Mouse (Mus musculus) forebrain, embryonic 10.5 days (tissue): ENCODE data around the gene Relb. TPM values are rescaled to one million over a fixed set of nuclear protein-coding genes. Genes with fewer than 3 reads are reported as not detected.

Experiments
- DNase-seq: peaks from one replicate; pipeline ENCODE4 v3.0.0-alpha.2; 2017; ENCODE audit warnings: low spot score; ENCODE audit errors: extremely low spot score
- H3K27ac ChIP-seq: fragments of 300-500 bp; sonication (generic); 2 replicates; pipeline ENCODE4 v1.5.1; 2016; ENCODE audit warnings: mild to moderate bottlenecking
- H3K27me3 ChIP-seq: fragments of 300-500 bp; sonication (generic); 2 replicates; pipeline ENCODE4 v1.6.1; 2016; ENCODE audit warnings: mild to moderate bottlenecking; ENCODE audit not compliant: poor library complexity, severe bottlenecking
- H3K36me3 ChIP-seq: fragments of 300-500 bp; sonication (generic); replicated peaks from 2 replicates; pipeline ENCODE4 v1.6.1; 2016; ENCODE audit warnings: mild to moderate bottlenecking, moderate library complexity
- H3K4me1 ChIP-seq: fragments of 300-500 bp; sonication (generic); 2 replicates; pipeline ENCODE4 v1.6.1; 2016
- H3K4me3 ChIP-seq: fragments of 300-500 bp; sonication (generic); 2 replicates; pipeline ENCODE4 v1.5.1; 2016; ENCODE audit warnings: mild to moderate bottlenecking, moderate library complexity
- H3K9me3 ChIP-seq: fragments of 300-500 bp; sonication (generic); 2 replicates; pipeline ENCODE4 v1.6.1; 2016; ENCODE audit warnings: mild to moderate bottlenecking, moderate library complexity
- WGBS: fragments of 180-500 bp; shearing (Covaris S2); methylation state at CpG from one replicate; pipeline ENCODE4 v1.1.7; 2016; 5-methylcytosine and 5-hydroxymethylcytosine counted together
- polyA plus RNA-seq: library from polyadenylated mRNA; unstranded; fragments of >200 nt; fragmentation: Nextera tagmentation; extraction: Ambion mirVana; gene quantifications from 2 replicates; pipeline ENCODE4 v1.2.1, GENCODE M21; 2016

Gene Relb
- polyA plus RNA-seq, 1 experiment from 2014 or later: 3.0 TPM

DNA sequence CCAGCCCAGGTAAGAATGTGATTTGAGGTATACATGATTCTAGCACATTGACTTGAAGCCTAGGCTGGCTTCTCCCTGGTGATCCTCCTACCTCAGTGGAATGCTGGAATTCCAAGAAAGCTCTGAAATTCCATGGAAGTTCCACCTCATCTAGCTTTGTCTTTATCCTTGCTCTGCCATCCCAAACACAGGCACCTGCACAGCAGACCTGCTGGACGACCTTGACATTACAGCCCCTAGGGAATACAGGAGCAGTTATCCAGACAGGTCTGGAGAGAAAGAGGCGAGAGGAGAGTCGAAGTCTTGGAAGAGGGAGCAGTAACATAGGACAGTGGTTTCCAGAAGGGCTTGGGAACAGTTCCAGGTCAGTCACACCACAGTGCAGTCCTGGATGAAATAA, 59.6 kb downstream of the Relb start:
- H3K27me3 ChIP-seq: peaks cover 5% of the 10 kb centered on the region
- H3K36me3 ChIP-seq: peaks cover 57% of the 10 kb centered on the region
- WGBS: 86% methylated on average over 3 of the region's 3 CpGs
- no peak overlapping the region for H3K4me3 ChIP-seq
- H3K4me1 ChIP-seq: peaks cover 24% of the 10 kb centered on the region
- peaks cover 3% of the 10 kb centered on the region for H3K9me3 ChIP-seq
- no peak overlapping the region for H3K27ac ChIP-seq
- DNase-seq: no peak

DNA sequence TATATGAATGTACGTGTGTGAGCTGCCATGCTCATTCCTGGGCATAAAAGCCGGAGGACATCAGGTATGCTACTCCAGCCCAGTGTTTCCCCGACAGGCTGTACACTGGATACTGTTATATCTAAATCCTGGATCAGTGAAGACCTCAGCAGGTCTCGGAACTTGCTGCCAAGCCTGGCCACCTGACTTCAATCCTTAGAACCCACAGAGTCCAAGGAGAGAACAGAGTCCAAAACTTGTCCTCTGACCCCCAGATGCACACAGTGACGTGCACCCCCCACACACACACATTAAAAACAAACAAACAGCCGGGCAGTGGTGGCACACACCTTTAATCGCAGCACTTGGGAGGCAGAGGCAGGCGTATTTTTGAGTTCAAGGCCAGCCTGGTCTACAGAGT, 61.8 kb downstream of the Relb start:
- no peak for DNase-seq
- Histone ChIP-seq H3K36me3 (peaks cover 68% of the 10 kb centered on the region), H3K4me3 (no peak overlapping the region), H3K27me3 (no peaks in the 10 kb centered on the region), H3K9me3 (peaks cover 9% of the 10 kb centered on the region), H3K4me1 (peaks cover 26% of the 10 kb centered on the region), H3K27ac (no peak overlapping the region)
- 96% methylated on average over 8 of the region's 8 CpGs for WGBS

DNA sequence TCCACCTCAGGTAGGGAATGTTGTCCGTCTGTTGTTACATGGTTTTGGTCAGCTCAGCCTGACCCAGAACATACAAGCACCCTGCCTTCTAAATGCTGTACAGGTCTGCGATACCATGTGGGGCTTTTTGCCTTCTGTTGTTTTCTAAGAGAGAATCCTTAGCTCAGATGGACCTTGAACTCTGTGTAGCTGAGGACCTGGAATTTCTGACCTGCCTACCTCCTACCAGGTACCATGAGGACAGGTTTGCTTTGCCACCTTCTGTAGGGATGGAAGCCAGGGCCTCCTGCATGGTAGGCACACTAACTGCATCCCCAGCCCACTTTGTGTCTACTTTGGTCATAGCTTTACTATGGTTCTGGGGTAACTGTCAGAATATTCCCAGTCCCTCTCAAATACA, 63.4 kb downstream of the Relb start:
- WGBS: 97% methylated on average over 2 of the region's 2 CpGs
- Histone ChIP-seq H3K36me3 (peaks cover 63% of the 10 kb centered on the region), H3K9me3 (peaks cover 9% of the 10 kb centered on the region)

DNA sequence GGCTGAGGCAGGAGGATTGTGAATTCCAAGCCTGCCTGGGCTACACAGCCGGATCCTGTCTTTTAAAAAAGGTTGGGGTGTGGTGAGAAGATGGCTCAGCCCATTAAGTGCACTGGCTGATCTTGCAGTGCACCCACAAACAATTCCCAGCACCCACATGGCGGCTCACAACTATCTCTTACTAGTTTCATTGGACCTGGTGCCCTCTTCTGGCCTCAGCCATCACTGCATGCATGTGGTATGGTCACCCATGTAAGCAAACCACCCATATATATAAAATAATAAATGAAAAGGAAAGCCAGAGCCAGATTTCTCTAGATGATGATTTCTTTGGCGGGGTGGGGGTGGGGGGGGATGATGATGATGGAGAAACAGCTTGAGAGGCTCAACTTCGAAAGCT, 64.8 kb downstream of the Relb start:
- no peak for DNase-seq
- no peak overlapping the region for H3K27ac ChIP-seq
- 91% methylated on average over 4 of the region's 4 CpGs for WGBS
- H3K9me3 ChIP-seq: peaks cover 9% of the 10 kb centered on the region
- H3K27me3 ChIP-seq: no peaks in the 10 kb centered on the region
- H3K4me1 ChIP-seq: peaks cover 33% of the 10 kb centered on the region
- H3K4me3 ChIP-seq: 0 out of 2 replicates have a peak overlapping the region, but pooled peaks have one; percentile 100
- H3K36me3 ChIP-seq: peaks cover 52% of the 10 kb centered on the region

More for the DNA sequence above, 63.4 kb downstream of the Relb start:
- no peaks in the 10 kb centered on the region for H3K27me3 ChIP-seq
- no peak overlapping the region for H3K4me3 ChIP-seq
- no peak for DNase-seq
- peaks cover 20% of the 10 kb centered on the region for H3K4me1 ChIP-seq
- H3K27ac ChIP-seq: no peak overlapping the region

DNA sequence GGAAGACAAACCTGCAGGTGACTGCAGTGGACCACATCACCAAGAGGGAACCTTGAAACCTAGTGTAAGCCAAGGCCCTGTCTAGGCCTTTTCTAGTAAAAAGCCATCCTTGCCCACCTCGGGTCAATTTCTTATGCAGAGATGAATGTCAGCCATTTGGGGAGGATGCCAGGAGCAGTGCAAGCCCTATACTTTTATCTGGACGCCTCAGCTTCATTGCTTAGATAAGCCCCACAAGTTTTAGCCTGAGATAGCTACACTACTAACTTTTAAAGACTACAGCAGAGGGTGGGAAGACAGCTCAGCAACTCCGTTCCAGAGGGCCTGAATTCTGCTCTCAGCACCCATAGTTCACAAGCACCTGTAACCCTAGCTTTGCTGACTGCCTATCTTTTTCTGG, 65.4 kb downstream of the Relb start:
- peaks cover 47% of the 10 kb centered on the region for H3K36me3 ChIP-seq
- H3K4me1 ChIP-seq: peaks cover 39% of the 10 kb centered on the region
- no peak overlapping the region for H3K27ac ChIP-seq
- peak overlapping the region; percentile 100; the same call in 1 of the 2 replicates for H3K4me3 ChIP-seq
- DNase-seq: no peak
- no peaks in the 10 kb centered on the region for H3K27me3 ChIP-seq
- H3K9me3 ChIP-seq: peaks cover 9% of the 10 kb centered on the region
- WGBS: 82% methylated on average over 3 of the region's 3 CpGs

DNA sequence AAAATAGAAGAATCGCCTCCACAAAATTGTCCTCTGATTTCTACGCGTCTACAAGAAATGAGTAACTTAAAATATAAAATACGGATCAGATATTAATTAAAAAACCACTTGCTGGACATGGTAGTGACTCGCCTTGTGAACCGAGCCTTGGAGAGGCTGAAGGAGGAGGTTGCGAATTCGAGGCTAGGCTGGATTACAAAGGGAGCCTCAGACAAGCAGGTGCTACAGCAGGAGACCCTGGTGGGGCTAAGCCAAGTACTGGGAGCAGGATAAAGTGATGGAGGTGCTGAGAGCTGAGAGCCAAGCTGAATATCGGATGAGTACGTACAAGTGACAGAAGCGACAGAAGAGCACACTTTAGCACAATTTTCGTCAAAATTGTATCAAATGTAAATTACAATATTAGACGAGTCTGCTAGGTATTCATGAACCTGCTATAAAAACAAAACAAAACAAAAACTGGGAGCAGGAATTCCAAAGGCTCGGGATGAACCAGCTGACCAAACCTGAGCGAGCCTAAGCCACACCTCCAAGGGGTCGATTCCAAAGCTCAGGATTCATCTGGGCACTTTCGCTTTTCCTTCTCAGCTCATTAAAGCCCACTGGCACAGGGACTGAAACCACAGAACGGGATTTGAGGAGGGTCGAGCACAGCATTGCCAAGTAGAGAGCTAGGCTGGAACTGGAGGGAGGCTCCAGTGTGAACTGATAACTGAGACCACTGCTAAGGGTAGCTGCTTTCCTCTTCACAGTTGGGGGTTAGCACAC, 66.4 kb downstream of the Relb start, which contains the start of gene Ppp1r37:
Gene Ppp1r37 (minus strand): TSS at position 434 of the 768 bp plus-strand sequence.
- Histone ChIP-seq H3K9me3 (peaks cover 9% of the 10 kb centered on the region), H3K36me3 (peaks cover 51% of the 10 kb centered on the region), H3K27me3 (no peaks in the 10 kb centered on the region), H3K4me1 (peaks cover 49% of the 10 kb centered on the region), H3K27ac (peak within 1 kb of the TSS; percentile 95), H3K4me3 (peak within 1 kb of the TSS; percentile 100)
- WGBS: 3% methylated on average over 19 of the region's 19 CpGs
- DNase-seq: peak; percentile 40

DNA sequence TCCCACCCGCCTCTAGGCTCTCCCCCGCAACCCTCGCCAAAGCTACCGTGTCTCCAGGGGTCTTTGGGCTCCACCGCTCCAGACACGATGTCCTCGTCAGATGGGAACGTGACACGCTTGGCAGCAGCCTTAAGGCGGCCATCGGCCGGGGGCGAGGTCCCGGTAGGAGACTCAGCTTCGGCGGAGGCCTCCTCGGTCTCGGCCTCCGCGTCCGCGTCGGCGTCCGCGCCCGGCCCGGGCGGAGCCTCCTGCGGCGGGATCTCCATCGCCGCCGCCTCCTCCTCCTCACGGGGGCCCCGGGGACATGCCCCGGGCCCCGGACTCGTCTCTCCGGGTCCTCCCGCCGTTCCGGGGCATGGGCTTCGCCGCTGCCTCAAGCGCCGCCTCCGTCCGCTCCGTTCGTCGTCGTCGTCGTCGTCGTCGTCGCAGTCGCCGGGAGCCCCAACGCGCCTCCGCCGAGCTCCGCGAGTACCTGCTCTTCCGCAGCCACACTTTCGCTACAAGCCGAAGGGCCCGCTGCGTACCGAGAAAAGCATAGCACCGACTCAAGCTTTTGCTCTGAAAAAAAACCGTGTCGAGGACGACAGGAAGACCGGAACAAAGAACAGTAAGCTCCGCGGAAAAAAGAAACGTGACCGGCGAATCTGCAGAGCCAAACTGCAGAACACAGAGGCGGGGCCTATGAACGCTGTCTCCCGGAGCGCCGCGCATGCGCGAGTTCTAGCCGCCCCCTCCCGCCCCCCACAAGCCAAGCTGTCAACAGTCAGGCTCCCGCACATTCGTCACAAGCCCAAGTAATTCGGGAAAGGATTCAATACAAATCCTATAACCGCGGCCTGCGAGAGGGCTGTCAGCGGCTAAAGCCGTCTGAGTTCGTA, 67.2 kb downstream of the Relb start:
- Histone ChIP-seq H3K27me3 (no peaks in the 10 kb centered on the region), H3K36me3 (peaks cover 54% of the 10 kb centered on the region), H3K4me3 (peak overlapping the region; percentile 100), H3K4me1 (peaks cover 51% of the 10 kb centered on the region), H3K27ac (peak overlapping the region; percentile 95), H3K9me3 (peaks cover 9% of the 10 kb centered on the region)
- peak; percentile 95 for DNase-seq
- WGBS: under 1% methylated on average over 102 of the region's 102 CpGs

DNA sequence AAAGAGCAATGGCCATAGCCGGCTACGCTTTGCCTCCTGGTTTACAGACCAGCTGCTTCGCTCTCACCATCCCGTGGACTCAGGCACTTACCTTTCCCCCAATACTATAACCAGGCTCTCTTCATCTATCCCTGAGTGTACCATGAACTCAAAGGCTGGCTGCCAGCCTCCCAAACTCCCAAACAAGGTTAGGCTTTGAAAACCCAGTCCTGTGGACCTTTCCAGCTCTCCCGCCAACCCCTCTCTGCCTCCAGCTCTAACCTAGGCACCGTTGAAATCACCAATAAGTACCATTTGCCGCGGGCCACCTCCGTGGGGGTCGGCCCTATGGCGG, 67.8 kb downstream of the Relb start:
- no peak for DNase-seq
- WGBS: 2% methylated on average over 11 of the region's 11 CpGs
- Histone ChIP-seq H3K4me1 (peaks cover 51% of the 10 kb centered on the region), H3K27me3 (no peaks in the 10 kb centered on the region), H3K4me3 (peak overlapping the region; percentile 100), H3K9me3 (peaks cover 9% of the 10 kb centered on the region), H3K27ac (peak overlapping the region; percentile 95), H3K36me3 (peaks cover 55% of the 10 kb centered on the region)

DNA sequence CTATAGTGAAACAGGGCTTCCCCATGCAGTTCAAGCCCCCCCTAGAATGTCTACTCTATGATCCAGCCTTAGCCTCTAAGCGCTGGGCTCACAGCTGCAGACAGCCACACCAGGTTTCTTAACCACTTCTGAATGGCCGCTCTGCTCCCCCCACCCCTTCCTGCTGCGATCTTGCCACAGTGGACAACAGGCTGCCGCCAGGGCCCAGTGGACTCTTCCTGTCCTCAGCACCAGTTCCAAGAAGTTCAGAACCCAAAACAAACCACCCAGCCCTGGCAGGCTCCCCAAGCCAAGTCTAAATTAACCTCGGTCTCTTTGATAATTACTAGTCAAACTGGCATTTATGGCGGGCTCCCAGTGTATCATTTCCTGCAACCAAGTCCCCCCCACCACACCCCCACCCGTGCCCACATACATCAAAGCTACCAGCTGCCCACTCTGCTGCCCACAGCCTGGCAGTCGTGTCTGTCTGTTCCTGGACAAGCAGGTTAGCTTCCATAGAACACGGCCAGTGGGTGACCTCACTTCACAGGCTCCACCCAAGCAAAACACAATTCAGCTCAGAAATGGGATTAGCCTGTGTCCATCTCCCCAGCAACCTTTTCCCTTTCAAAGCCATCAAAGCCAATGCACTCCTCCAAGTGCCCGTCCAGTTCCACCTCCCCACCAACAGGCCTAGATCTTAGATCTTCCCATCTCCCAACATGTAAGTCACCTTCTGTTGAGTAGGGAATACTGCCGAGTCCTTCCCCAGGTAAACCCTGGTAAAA, 68.6 kb downstream of the Relb start:
- H3K4me3 ChIP-seq: peak overlapping the region; percentile 100
- DNase-seq: no peak
- peaks cover 51% of the 10 kb centered on the region for H3K4me1 ChIP-seq
- peak overlapping the region; percentile 95 for H3K27ac ChIP-seq
- H3K27me3 ChIP-seq: no peaks in the 10 kb centered on the region
- H3K36me3 ChIP-seq: peaks cover 57% of the 10 kb centered on the region
- 35% methylated on average over 11 of the region's 11 CpGs for WGBS
- peaks cover 9% of the 10 kb centered on the region for H3K9me3 ChIP-seq

DNA sequence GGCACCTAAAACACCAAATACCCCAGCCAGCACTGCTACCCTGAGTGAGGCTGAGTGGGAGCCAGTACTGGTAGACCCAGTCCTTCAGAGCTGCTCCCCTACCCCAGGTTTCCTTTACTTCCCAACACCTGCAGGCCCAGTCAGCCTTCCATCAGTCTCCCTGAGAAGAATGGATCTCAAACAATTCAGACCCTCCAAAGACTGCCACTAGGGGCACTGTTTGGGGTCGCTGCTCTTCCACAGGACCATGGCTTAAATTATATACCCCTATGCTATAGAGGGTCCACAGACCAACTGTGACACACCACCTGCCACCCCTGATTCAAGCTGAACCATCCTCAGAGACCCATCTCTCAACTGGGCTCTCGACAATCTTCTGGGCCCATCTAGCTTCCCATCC, 70.3 kb downstream of the Relb start:
- DNase-seq: peak; percentile 35

DNA sequence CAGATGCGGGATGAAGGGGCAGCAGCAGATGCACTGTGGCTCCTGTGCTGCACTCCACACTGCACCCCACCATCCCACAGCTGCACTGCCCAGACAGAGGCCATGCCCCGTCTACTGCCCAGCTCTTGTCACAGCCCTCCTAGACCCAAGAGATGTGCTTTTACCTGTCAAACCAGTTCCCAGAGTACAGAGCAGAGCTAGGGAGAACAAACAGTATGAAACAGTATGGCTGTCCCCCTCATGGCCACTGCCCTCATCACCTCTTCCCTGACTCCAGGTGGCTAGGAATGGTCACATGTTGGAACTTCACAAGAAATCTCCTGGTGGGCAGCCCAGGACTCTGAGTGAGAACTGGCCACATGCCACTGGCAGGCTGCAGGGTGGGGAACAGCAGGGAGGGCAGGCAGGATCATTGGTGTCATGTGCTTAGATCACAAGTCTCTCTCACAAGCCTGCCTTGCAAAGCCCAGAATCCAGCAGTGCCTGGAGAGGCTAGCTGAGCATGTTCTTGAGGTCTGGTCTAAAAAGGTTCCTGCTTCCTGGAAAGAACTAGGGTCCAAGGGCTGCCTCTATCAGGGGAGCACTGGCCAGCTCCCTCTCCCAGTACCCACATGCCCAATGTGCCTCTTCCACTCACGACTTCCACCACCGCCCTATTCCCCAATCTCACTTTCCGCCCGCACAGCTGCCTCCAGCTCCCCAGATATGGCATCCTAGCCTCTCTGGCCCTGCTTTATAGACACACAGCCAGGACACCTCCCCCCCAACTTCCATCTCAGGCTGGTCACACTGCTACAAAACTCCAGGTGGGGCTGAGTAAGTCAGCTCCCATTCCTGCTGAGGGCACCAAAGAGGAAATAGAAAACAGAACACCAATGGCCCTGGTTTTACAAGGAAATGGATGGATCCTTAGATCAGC, 71.0 kb downstream of the Relb start:
- peaks cover 44% of the 10 kb centered on the region for H3K4me1 ChIP-seq
- 0 out of 2 replicates have a peak overlapping the region, but pooled peaks have one; percentile 40 for H3K27ac ChIP-seq
- H3K4me3 ChIP-seq: peak overlapping the region; percentile 10; the same call in 1 of the 2 replicates
- H3K36me3 ChIP-seq: peaks cover 60% of the 10 kb centered on the region
- H3K27me3 ChIP-seq: no peaks in the 10 kb centered on the region
- DNase-seq: no peak
- WGBS: 91% methylated on average over 6 of the region's 6 CpGs
- no peaks in the 10 kb centered on the region for H3K9me3 ChIP-seq

More for the DNA sequence above, 70.3 kb downstream of the Relb start:
- Histone ChIP-seq H3K27me3 (no peaks in the 10 kb centered on the region), H3K4me3 (peak overlapping the region; percentile 100; the same call in 1 of the 2 replicates), H3K9me3 (no peaks in the 10 kb centered on the region), H3K36me3 (peaks cover 57% of the 10 kb centered on the region), H3K27ac (0 out of 2 replicates have a peak overlapping the region, but pooled peaks have one; percentile 40), H3K4me1 (peaks cover 51% of the 10 kb centered on the region)
- WGBS: 48% methylated on average over 2 of the region's 2 CpGs
